Mouse (Mus musculus): ENCODE measurements around the gene Tnfrsf9. TPM values are rescaled to one million over a fixed set of nuclear protein-coding genes. Genes with fewer than 3 reads are reported as not detected.

The Tnfrsf9 gene
- total and polyA plus RNA-seq, 3 experiments = 0.14 TPM; not detected in 2

DNA sequence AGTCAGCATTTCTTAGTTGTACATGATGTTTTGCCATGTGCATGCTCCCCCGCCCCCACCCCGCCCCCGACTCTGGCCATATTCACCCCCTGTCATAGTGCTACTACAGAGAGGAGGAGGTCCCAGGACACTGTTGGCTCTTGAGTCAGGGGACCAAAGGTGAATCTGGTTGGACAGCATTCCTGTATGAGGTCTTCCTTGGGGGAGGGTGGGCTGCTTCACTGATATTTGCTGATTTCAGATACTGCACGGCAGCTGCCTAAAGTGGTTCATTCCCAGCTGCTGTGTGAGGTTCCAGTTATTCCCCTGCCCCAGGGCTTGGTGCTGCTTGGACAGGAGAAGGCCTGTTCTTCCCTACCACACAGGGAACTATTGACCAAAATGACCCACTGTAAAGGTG is 25.9 kb upstream of the Tnfrsf9 start:
- H3K9ac ChIP-seq (ENCODE audit: control insufficient read depth, low read depth, low read length, poor library complexity, severe bottlenecking) = no peak overlapping the region
- H3K36me3 ChIP-seq (ENCODE audit: control insufficient read depth in 1 of 2, insufficient read depth in 2 of 2, low read length in 2 of 2) = no peaks in the 10 kb centered on the region
- H3K4me3 ChIP-seq (ENCODE audit: control insufficient read depth in 1 of 2, insufficient read depth in 1 of 2, low read depth in 2 of 2, low read length in 2 of 2) = no peak overlapping the region
- no peaks in the 10 kb centered on the region for H3K79me2 ChIP-seq (ENCODE audit: control insufficient read depth, insufficient read depth, low read length, poor library complexity)
- no peak for TF ChIP-seq NELFE (IDR thresholded peaks at IDR 0.05; ENCODE audit: low read depth, low read length)
- TF ChIP-seq ZNF384 (IDR thresholded peaks at IDR 0.05; ENCODE audit: low read depth, low read length) = no peak
- TF ChIP-seq TAL1 (IDR thresholded peaks at IDR 0.05; ENCODE audit: low read length) = no peak
- no peak for TF ChIP-seq E2F4 (IDR thresholded peaks at IDR 0.05; ENCODE audit: borderline replicate concordance, low read depth, low read length)
- no peak for TF ChIP-seq MEF2A (IDR thresholded peaks at IDR 0.05; ENCODE audit: extremely low read depth, insufficient replicate concordance, low read depth, low read length, poor library complexity, severe bottlenecking)
- TF ChIP-seq MYC (IDR thresholded peaks at IDR 0.05; ENCODE audit: low read depth, low read length) = no peak
- no peak for TF ChIP-seq SMC3 (IDR thresholded peaks at IDR 0.05; ENCODE audit: low read depth, low read length)
- TF ChIP-seq MXI1 (IDR thresholded peaks at IDR 0.05; ENCODE audit: low read depth, low read length) = no peak
- no peak for TF ChIP-seq ZMIZ1 (IDR thresholded peaks at IDR 0.05; ENCODE audit: low read depth, low read length)
- no peak for TF ChIP-seq RAD21 (IDR thresholded peaks at IDR 0.05; ENCODE audit: low read depth, low read length)
- TF ChIP-seq POLR2A (IDR thresholded peaks at IDR 0.05; ENCODE audit: control insufficient read depth in 1 of 2, insufficient read depth in 1 of 2, low read depth in 1 of 2, low read length in 2 of 2, poor library complexity in 1 of 2) = no peak
- TF ChIP-seq JUND (IDR thresholded peaks at IDR 0.05; ENCODE audit: low read depth, low read length) = no peak
- H3K4me1 ChIP-seq (ENCODE audit: control insufficient read depth in 1 of 2, insufficient read depth in 2 of 2, low read length in 2 of 2) = no peaks in the 10 kb centered on the region
- no peak overlapping the region for H3K27ac ChIP-seq (ENCODE audit: control insufficient read depth, low read depth, low read length)
- H3K9me3 ChIP-seq (replicated peaks; ENCODE audit: insufficient read depth, low read length) = no peaks in the 10 kb centered on the region
- DNase-seq (ENCODE audit: low read depth, low spot score) = no peak
- H3K27me3 ChIP-seq (ENCODE audit: control insufficient read depth in 1 of 2, insufficient read depth in 2 of 2, low read length in 2 of 2) = no peaks in the 10 kb centered on the region

- Histone ChIP-seq H3K79me2 (ENCODE audit: control insufficient read depth, insufficient read depth, low read length, poor library complexity) (no peaks in the 10 kb centered on the region), H3K4me3 (ENCODE audit: control insufficient read depth in 1 of 2, insufficient read depth in 1 of 2, low read depth in 2 of 2, low read length in 2 of 2) (no peak overlapping the region), H3K36me3 (ENCODE audit: control insufficient read depth in 1 of 2, insufficient read depth in 2 of 2, low read length in 2 of 2) (no peaks in the 10 kb centered on the region), H3K27ac (ENCODE audit: control insufficient read depth, low read depth, low read length) (no peak overlapping the region), H3K4me1 (ENCODE audit: control insufficient read depth in 1 of 2, insufficient read depth in 2 of 2, low read length in 2 of 2) (no peaks in the 10 kb centered on the region), H3K27me3 (ENCODE audit: control insufficient read depth in 1 of 2, insufficient read depth in 2 of 2, low read length in 2 of 2) (no peaks in the 10 kb centered on the region), H3K9me3 (replicated peaks; ENCODE audit: insufficient read depth, low read length) (no peaks in the 10 kb centered on the region), H3K9ac (ENCODE audit: control insufficient read depth, low read depth, low read length, poor library complexity, severe bottlenecking) (no peak overlapping the region)
- no peak for DNase-seq (ENCODE audit: low read depth, low spot score)
- no peak for TF ChIP-seq TAL1 (IDR thresholded peaks at IDR 0.05; ENCODE audit: low read length)
- TF ChIP-seq MYC (IDR thresholded peaks at IDR 0.05; ENCODE audit: low read depth, low read length) = no peak
- no peak for TF ChIP-seq MAX (IDR thresholded peaks at IDR 0.05; ENCODE audit: low read length)
- TF ChIP-seq MYB (IDR thresholded peaks at IDR 0.05; ENCODE audit: low read depth, low read length) = no peak
- no peak for TF ChIP-seq MAFK (IDR thresholded peaks at IDR 0.05; ENCODE audit: borderline replicate concordance, low read depth, low read length)
- no peak for TF ChIP-seq MXI1 (IDR thresholded peaks at IDR 0.05; ENCODE audit: low read depth, low read length)
- no peak for TF ChIP-seq POLR2AphosphoS5 (IDR thresholded peaks at IDR 0.05; ENCODE audit: borderline replicate concordance, low read depth, low read length)
- TF ChIP-seq GATA1 (IDR thresholded peaks at IDR 0.05; ENCODE audit: low read depth, low read length) = no peak
- TF ChIP-seq POLR2A (IDR thresholded peaks at IDR 0.05; ENCODE audit: control insufficient read depth in 1 of 2, insufficient read depth in 1 of 2, low read depth in 1 of 2, low read length in 2 of 2, poor library complexity in 1 of 2) = no peak
- no peak for TF ChIP-seq USF1 (IDR thresholded peaks at IDR 0.05; ENCODE audit: low read depth, low read length)
- no peak for TF ChIP-seq POLR2AphosphoS2 (IDR thresholded peaks at IDR 0.05; ENCODE audit: low read length)
- no peak for TF ChIP-seq USF2 (IDR thresholded peaks at IDR 0.05; ENCODE audit: borderline replicate concordance in 1 of 2, insufficient read depth in 1 of 2, low read depth in 1 of 2, low read length in 2 of 2)
- TF ChIP-seq SIN3A (IDR thresholded peaks at IDR 0.05; ENCODE audit: low read length) = no peak
- no peak for TF ChIP-seq MEF2A (IDR thresholded peaks at IDR 0.05; ENCODE audit: extremely low read depth, insufficient replicate concordance, low read depth, low read length, poor library complexity, severe bottlenecking)
- no peak for TF ChIP-seq KAT2A (conservative IDR thresholded peaks at IDR 0.05; ENCODE audit: low read depth, low read length)
- TF ChIP-seq UBTF (IDR thresholded peaks at IDR 0.05; ENCODE audit: borderline replicate concordance, insufficient read depth, low read depth, low read length) = no peak
- no peak for TF ChIP-seq TCF12 (IDR thresholded peaks at IDR 0.05; ENCODE audit: low read depth, low read length)
- no peak for TF ChIP-seq ZMIZ1 (IDR thresholded peaks at IDR 0.05; ENCODE audit: low read depth, low read length)
Observed at GRCm38 (mm10) chr4:150889273-150889954, 24.9 kb upstream of the Tnfrsf9 start.
